Mouse (Mus musculus) myocyte (in vitro differentiated cells): ENCODE measurements around the gene Pfdn2. TPM values are rescaled to one million over a fixed set of nuclear protein-coding genes. Genes with fewer than 3 reads are reported as not detected.
"Not testable (repeated sequence)": the region's sequence is repeated elsewhere in the genome, so short reads cannot be mapped to it uniquely, and the experiment has no call there.

Experiments used
- H3K27me3 ChIP-seq: one replicate; pipeline ENCODE4 v1.6.1; 2011; ENCODE audit not compliant: control insufficient read depth, insufficient read depth, insufficient read length
- H3K36me3 ChIP-seq: one replicate; pipeline ENCODE4 v1.6.1; 2011; ENCODE audit not compliant: control insufficient read depth, insufficient read depth
- H3K4me2 ChIP-seq: one replicate; pipeline ENCODE4 v1.6.1; 2011; ENCODE audit warnings: low read depth, control low read depth
- H3K4me3 ChIP-seq: one replicate; pipeline ENCODE4 v1.5.1; 2011; ENCODE audit warnings: mild to moderate bottlenecking, control low read depth, moderate library complexity
- H3K79me2 ChIP-seq: one replicate; pipeline ENCODE4 v1.6.1; 2011; ENCODE audit not compliant: control insufficient read depth, insufficient read depth
- H3ac ChIP-seq: one replicate; pipeline ENCODE4 v1.6.1; 2011; ENCODE audit not compliant: control insufficient read depth, insufficient read length
- CEBPB ChIP-seq: IDR thresholded peaks from 2 replicates; pipeline ENCODE4 v1.6.1; 2011; ENCODE audit warnings: mild to moderate bottlenecking, moderate library complexity; ENCODE audit not compliant: poor library complexity, insufficient read depth, severe bottlenecking
- E2F4 ChIP-seq: IDR thresholded peaks from one replicate; pipeline ENCODE4 v1.6.1; 2011; ENCODE audit warnings: mild to moderate bottlenecking, control low read depth, moderate library complexity; ENCODE audit not compliant: insufficient read depth
- MAX ChIP-seq: IDR thresholded peaks from one replicate; pipeline ENCODE4 v1.6.1; 2011; ENCODE audit warnings: low read depth, mild to moderate bottlenecking, control low read depth
- MYOD1 ChIP-seq, 3 experiments: IDR thresholded peaks; one replicate each; pipeline ENCODE4 v1.6.1; 2011; ENCODE audit warnings: control low read depth in 2 of 3, low read depth in 2 of 3, mild to moderate bottlenecking in 2 of 3, moderate library complexity in 1 of 3; ENCODE audit not compliant: insufficient read length in 2 of 3, control insufficient read depth in 1 of 3
- MYOG ChIP-seq, 3 experiments: IDR thresholded peaks; one replicate each; pipeline ENCODE4 v1.6.1; 2011; ENCODE audit warnings: control low read depth in 2 of 3, low read depth in 2 of 3, mild to moderate bottlenecking in 2 of 3; ENCODE audit not compliant: insufficient read length in 2 of 3, control insufficient read depth in 1 of 3, insufficient read depth in 1 of 3
- POLR2A ChIP-seq: IDR thresholded peaks from one replicate; pipeline ENCODE4 v1.6.1; 2011; ENCODE audit warnings: low read depth, mild to moderate bottlenecking, control low read depth, moderate library complexity; ENCODE audit not compliant: insufficient read length
- POLR2AphosphoS2 ChIP-seq: IDR thresholded peaks from one replicate; pipeline ENCODE4 v1.6.1; 2011; ENCODE audit warnings: low read depth, control low read depth; ENCODE audit not compliant: insufficient read length
- REST ChIP-seq: IDR thresholded peaks from one replicate; pipeline ENCODE4 v1.6.1; 2011; ENCODE audit warnings: mild to moderate bottlenecking, control low read depth, moderate library complexity; ENCODE audit not compliant: insufficient read depth, insufficient read length
- SRF ChIP-seq: IDR thresholded peaks from one replicate; pipeline ENCODE4 v1.6.1; 2011; ENCODE audit warnings: low read depth; ENCODE audit not compliant: control insufficient read depth, insufficient read length
- TCF12 ChIP-seq: IDR thresholded peaks from one replicate; pipeline ENCODE4 v1.6.1; 2011; ENCODE audit warnings: mild to moderate bottlenecking, control low read depth; ENCODE audit not compliant: poor library complexity, insufficient read depth, severe bottlenecking
- TCF3 ChIP-seq: IDR thresholded peaks from one replicate; pipeline ENCODE4 v1.6.1; 2011; ENCODE audit warnings: low read depth, control low read depth; ENCODE audit not compliant: insufficient read length
- USF1 ChIP-seq: IDR thresholded peaks from one replicate; pipeline ENCODE4 v1.6.1; 2011; ENCODE audit warnings: low read depth, mild to moderate bottlenecking, control low read depth, moderate library complexity
- polyA plus RNA-seq: library from polyadenylated mRNA; unstranded; fragments of >200 nt; fragmentation: generic; extraction: Trizol; gene quantifications from one replicate; pipeline ENCODE4 v1.2.1, GENCODE M21; 2012; ENCODE audit warnings: missing spikeins

Pfdn2 gene
- 111 TPM for polyA plus RNA-seq

DNA sequence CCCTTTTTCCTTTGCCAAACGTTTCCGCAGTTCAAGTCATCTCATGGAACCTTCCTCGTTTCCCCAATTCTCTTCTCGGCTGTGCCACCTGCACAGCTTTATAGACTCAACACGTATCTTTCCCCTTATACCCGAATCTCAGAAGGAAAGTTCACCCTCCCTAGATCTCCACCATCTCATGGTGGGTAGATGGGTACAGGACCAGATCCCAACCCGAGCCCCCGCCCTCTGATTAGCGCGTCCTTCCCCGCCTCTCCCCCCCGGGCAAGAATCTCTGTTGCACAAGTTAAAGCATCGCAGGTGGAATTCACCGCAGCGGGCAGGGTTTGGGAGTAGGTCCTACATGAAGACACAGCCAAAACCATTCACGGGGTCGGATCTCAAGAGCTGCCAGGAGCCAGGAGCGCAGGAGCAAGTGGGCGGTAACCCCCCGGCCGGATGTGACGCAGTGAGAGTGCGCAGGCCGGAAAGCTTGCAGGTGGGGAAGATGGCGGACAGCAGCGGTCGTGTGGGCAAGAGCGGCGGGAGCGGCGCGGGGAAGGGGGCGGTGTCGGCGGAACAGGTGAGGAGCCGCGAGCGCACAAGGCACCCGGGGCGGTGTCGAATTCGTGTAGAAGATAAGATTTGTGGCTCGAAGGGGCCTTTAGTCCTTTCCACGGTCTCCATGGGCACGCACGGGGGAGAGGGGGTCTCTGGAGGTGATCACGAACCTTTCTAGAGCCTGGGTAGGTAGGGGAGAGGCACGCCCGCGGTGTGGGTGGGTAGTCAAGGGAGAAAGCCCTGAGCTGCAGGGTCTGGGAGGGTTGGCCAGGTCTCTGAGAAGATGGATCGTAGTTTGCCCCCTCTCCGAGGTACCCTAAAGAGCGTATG is at the start of gene Pfdn2, which contains the start of gene Nit1:
TSS of gene Pfdn2 (plus strand) at position 446 of the 870 bp plus-strand sequence.
TSS of gene Nit1 (minus strand) at position 422 of the 870 bp plus-strand sequence.
- Histone ChIP-seq H3K79me2 (peaks cover 56% of the 10 kb centered on the region), H3K27me3 (no peaks in the 10 kb centered on the region), H3K36me3 (peaks cover 21% of the 10 kb centered on the region), H3K4me2 (peak within 1 kb of the TSS; percentile 98), H3ac (peak within 1 kb of the TSS; percentile 50), H3K4me3 (peak within 1 kb of the TSS; percentile 100)
- peak in 1 of 3 experiments; percentile 18 for TF ChIP-seq MYOD1 (IDR thresholded peaks at IDR 0.05; ENCODE audit: control insufficient read depth in 1 of 3, insufficient read length in 2 of 3, low read depth in 2 of 3)
- no peak for TF ChIP-seq MAX
- TF ChIP-seq E2F4, result no peak
- no peak for TF ChIP-seq SRF
- TF ChIP-seq POLR2A, result peak; percentile 94
- TF ChIP-seq MYOG (IDR thresholded peaks at IDR 0.05; ENCODE audit: control insufficient read depth in 1 of 3, insufficient read depth in 1 of 3, insufficient read length in 2 of 3, low read depth in 2 of 3), result peak in 2 of 3 experiments; percentile 29 to 55
- peak; percentile 98 for TF ChIP-seq POLR2AphosphoS2
- no peak for TF ChIP-seq CEBPB
- TF ChIP-seq USF1, result no peak
- no peak for TF ChIP-seq TCF12
- TF ChIP-seq TCF3, result no peak
- TF ChIP-seq REST, result no peak

DNA sequence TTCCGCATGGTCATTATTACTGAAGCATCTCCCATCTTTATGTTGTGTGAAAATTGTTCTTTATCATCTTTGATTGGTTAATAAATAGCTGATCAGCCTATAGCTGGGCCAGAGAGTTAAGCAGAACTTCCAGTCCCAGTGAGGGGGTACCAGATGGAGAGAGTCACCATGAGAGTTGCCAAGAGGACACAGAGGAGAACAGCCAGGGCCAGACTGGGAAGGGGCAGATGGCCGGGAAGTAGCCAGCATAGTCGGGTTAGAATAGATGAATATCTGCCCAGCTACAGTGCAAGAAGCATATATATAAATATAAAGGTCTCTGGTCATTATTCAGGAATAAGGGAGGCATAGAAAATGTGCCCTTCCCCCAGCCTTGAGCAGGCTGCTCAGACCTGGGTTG is 47.2 kb upstream of the Pfdn2 start:
- Histone ChIP-seq H3K36me3 (no peaks in the 10 kb centered on the region), H3ac (no peak overlapping the region), H3K4me3 (no peak overlapping the region), H3K27me3 (no peaks in the 10 kb centered on the region), H3K4me2 (no peak overlapping the region), H3K79me2 (peaks cover 11% of the 10 kb centered on the region)
- TF ChIP-seq POLR2A, result no peak
- TF ChIP-seq MYOD1 (IDR thresholded peaks at IDR 0.05; ENCODE audit: control insufficient read depth in 1 of 3, insufficient read length in 2 of 3, low read depth in 2 of 3), result no peak
- no peak for TF ChIP-seq CEBPB
- TF ChIP-seq TCF3, result no peak
- TF ChIP-seq E2F4, result no peak
- no peak for TF ChIP-seq POLR2AphosphoS2
- no peak for TF ChIP-seq MAX
- TF ChIP-seq USF1, result no peak
- TF ChIP-seq TCF12, result no peak
- no peak for TF ChIP-seq SRF
- TF ChIP-seq REST, result no peak
- no peak for TF ChIP-seq MYOG (IDR thresholded peaks at IDR 0.05; ENCODE audit: control insufficient read depth in 1 of 3, insufficient read depth in 1 of 3, insufficient read length in 2 of 3, low read depth in 2 of 3)

DNA sequence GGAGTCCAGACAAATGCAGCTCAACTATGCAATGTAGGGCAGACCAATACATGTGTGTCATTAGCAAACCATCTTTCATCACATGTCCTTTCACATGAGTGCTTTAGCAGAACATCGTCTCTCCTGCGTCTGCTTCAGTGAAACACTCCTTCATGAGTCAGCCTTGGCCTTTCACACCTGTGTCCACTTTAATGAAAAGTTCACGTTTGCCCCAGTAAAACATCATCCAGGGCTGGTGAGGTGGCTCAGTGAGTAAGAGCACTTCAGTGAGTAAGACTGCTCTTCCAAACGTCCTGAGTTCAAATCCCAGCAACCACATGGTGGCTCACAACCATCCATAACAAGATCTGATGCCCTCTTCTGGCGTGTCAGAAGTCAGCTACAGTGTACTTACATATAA is 39.3 kb upstream of the Pfdn2 start:
- not testable (repeated sequence) for H3ac ChIP-seq, H3K79me2 ChIP-seq, H3K36me3 ChIP-seq, H3K4me2 ChIP-seq, H3K4me3 ChIP-seq, H3K27me3 ChIP-seq

GRCm38 (mm10) chr1:171309321-171309720 is 36.1 kb upstream of the Pfdn2 start:
- Histone ChIP-seq H3K27me3 (no peaks in the 10 kb centered on the region), H3K36me3 (no peaks in the 10 kb centered on the region), H3ac (no peak overlapping the region), H3K4me2 (no peak overlapping the region), H3K4me3 (no peak overlapping the region), H3K79me2 (no peaks in the 10 kb centered on the region)
- TF ChIP-seq POLR2AphosphoS2 (no peak), CEBPB (peak; percentile 74; the same call in 1 of the 2 replicates)

- peaks cover 3% of the 10 kb centered on the region for H3K79me2 ChIP-seq
- H3K4me3 ChIP-seq, result no peak overlapping the region
- H3K4me2 ChIP-seq, result no peak overlapping the region
- no peaks in the 10 kb centered on the region for H3K36me3 ChIP-seq
- H3K27me3 ChIP-seq, result no peaks in the 10 kb centered on the region
- TF ChIP-seq MYOD1 (IDR thresholded peaks at IDR 0.05; ENCODE audit: control insufficient read depth in 1 of 3, insufficient read length in 2 of 3, low read depth in 2 of 3), result no peak
- TF ChIP-seq E2F4, result no peak
- no peak for TF ChIP-seq TCF3
- no peak for TF ChIP-seq POLR2A
- TF ChIP-seq USF1, result no peak
- TF ChIP-seq MAX, result no peak
- H3ac ChIP-seq, result no peak overlapping the region
Observed at GRCm38 (mm10) chr1:171319748-171320147, 25.7 kb upstream of the Pfdn2 start.
